Mouse (Mus musculus): ENCODE data around the gene Tmf1. TPM values are rescaled to one million over a fixed set of nuclear protein-coding genes. Genes with fewer than 3 reads are reported as not detected.

The Tmf1 gene
- total and polyA plus RNA-seq, 3 experiments = 12.7 to 26.4 (median 22.3) TPM

DNA sequence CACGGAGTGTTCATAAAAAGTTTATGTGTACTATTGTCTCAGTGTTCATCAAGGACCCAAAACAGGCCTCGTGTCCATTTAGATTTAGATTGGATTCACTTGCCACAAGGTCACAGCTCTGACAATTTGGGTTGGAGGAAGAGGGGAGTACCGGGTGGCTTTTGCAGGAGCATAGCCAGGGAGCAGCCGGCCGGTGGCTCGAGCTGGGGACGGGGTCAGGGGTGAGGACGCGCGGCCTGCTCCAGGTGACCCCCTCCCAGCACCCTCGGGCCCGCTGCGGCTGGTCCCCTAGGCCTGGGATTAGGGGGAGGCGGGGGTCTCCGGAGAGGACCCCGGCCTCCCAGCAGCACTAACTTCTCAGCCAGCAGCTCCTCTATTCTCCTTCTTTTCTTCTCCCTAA is 26.0 kb upstream of the Tmf1 start:
- DNase-seq (ENCODE audit: extremely low read depth) = no peak
- TF ChIP-seq USF1 (IDR thresholded peaks at IDR 0.05; ENCODE audit: low read depth, low read length) = no peak
- TF ChIP-seq MEF2A (IDR thresholded peaks at IDR 0.05; ENCODE audit: borderline replicate concordance, low read depth, low read length) = no peak
- TF ChIP-seq POLR2AphosphoS2 (IDR thresholded peaks at IDR 0.05; ENCODE audit: low read depth, low read length) = no peak
- TF ChIP-seq POLR2A (IDR thresholded peaks at IDR 0.05; ENCODE audit: low read depth, low read length) = no peak
- TF ChIP-seq ZMIZ1 (IDR thresholded peaks at IDR 0.05; ENCODE audit: low read depth, low read length) = no peak
- Histone ChIP-seq H3K27ac (ENCODE audit: insufficient read depth, low read depth) (peak overlapping the region; percentile 54), H3K79me2 (replicated peaks; ENCODE audit: control insufficient read depth, extremely low read depth, insufficient read depth, poor library complexity, severe bottlenecking) (peaks cover 40% of the 10 kb centered on the region), H3K27me3 (replicated peaks) (no peaks in the 10 kb centered on the region), H3K4me1 (ENCODE audit: control insufficient read depth in 1 of 2, insufficient read depth in 2 of 2) (peaks cover 4 to 69% of the 10 kb centered on the region in 2 experiments), H3K9me3 (replicated peaks; ENCODE audit: low read length) (no peaks in the 10 kb centered on the region), H3K4me3 (replicated peaks in 1 of 3; ENCODE audit: low read depth in 2 of 3, low read length in 2 of 3, poor library complexity in 1 of 3) (peak overlapping the region; percentile 72 to 84 (median 82)), H3K9ac (ENCODE audit: insufficient read depth, low read depth) (peak overlapping the region; percentile 100), H3K36me3 (replicated peaks in 1 of 2; ENCODE audit: control insufficient read depth in 1 of 2, insufficient read depth in 1 of 2, low read length in 1 of 2) (peaks cover 6 to 13% of the 10 kb centered on the region in 2 experiments), H3K4me2 (ENCODE audit: insufficient read depth, low read depth, poor library complexity, severe bottlenecking) (peak overlapping the region; percentile 2)
- in situ Hi-C loops (cut with MboI; ENCODE audit: low pct_ligation_motif_present, low pct_unique_long_range_greater_than_20kb, low sequenced_read_pairs) (loop anchor here (25.0 kb wide), 1 partner anchor 632 kb away; no protein-coding TSS in a partner anchor), dilution Hi-C loops (cut with MboI; ENCODE audit: extremely low pct_ligation_motif_present, extremely low pct_unique_long_range_greater_than_20kb, low sequenced_read_pairs) (no loop called here)

DNA sequence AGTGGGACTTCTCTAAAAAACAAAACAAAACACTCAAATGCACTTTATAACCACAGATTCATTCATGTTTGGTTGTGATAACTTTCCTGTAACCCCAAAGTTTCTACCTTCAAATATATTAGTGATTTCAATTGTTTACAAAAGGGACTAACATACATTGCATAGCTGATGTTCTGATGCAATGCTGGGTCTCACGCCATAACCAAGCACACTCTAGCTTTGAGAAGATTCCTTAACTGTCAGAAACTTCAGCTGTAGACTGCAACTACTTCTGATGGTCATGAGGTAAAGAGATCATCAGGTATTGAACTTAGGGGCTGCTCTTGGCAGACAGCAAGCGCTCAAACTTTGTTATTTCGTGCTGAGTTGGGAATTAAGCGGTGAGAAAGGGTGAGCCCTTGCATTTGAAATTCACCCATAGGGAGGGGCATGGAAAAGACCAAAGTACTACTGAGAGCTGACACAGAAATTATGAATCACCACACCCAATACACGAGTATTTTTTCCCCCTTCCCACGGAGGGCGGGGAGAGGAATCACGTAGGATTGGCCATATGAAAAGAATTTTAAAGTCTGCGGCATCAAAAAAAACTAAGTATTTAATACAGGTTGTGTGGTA is 25.4 kb upstream of the Tmf1 start:
- no peak for DNase-seq (ENCODE audit: extremely low read depth)
- Histone ChIP-seq H3K27me3 (replicated peaks) (no peaks in the 10 kb centered on the region), H3K36me3 (replicated peaks in 1 of 2; ENCODE audit: control insufficient read depth in 1 of 2, insufficient read depth in 1 of 2, low read length in 1 of 2) (peaks cover 6 to 17% of the 10 kb centered on the region in 2 experiments)
- TF ChIP-seq MYC (IDR thresholded peaks at IDR 0.05; ENCODE audit: low read depth, low read length) (0 out of 2 replicates have a peak, but pooled peaks have one; percentile 20), NRF1 (IDR thresholded peaks at IDR 0.05; ENCODE audit: low read depth, low read length) (no peak), POLR2AphosphoS2 (IDR thresholded peaks at IDR 0.05; ENCODE audit: low read depth, low read length) (no peak), PAX5 (IDR thresholded peaks at IDR 0.05; ENCODE audit: low read length) (no peak), RCOR1 (conservative IDR thresholded peaks at IDR 0.05; ENCODE audit: low read depth, low read length) (no peak), MAZ (IDR thresholded peaks at IDR 0.05; ENCODE audit: low read depth, low read length) (peak; percentile 35; the same call in 1 of the 2 replicates), CTCF (conservative IDR thresholded peaks at IDR 0.05 in 1 of 2, IDR thresholded peaks at IDR 0.05 in 1 of 2; ENCODE audit: low read depth in 2 of 2, low read length in 2 of 2) (no peak), E2F4 (IDR thresholded peaks at IDR 0.05; ENCODE audit: insufficient replicate concordance, low read depth, low read length) (no peak), BHLHE40 (IDR thresholded peaks at IDR 0.05; ENCODE audit: low read depth, low read length) (no peak), HCFC1 (IDR thresholded peaks at IDR 0.05; ENCODE audit: low read depth, low read length) (no peak), SMC3 (IDR thresholded peaks at IDR 0.05; ENCODE audit: low read depth, low read length) (no peak), NELFE (IDR thresholded peaks at IDR 0.05; ENCODE audit: low read depth, low read length) (peak; percentile 36; the same call in 1 of the 2 replicates), TBP (conservative IDR thresholded peaks at IDR 0.05; ENCODE audit: low read depth, low read length) (peak; percentile 53; the same call in 1 of the 2 replicates), IRF4 (IDR thresholded peaks at IDR 0.05; ENCODE audit: low read depth, low read length) (0 out of 2 replicates have a peak, but pooled peaks have one; percentile 28), UBTF (IDR thresholded peaks at IDR 0.05; ENCODE audit: low read depth, low read length) (no peak), ZMIZ1 (IDR thresholded peaks at IDR 0.05; ENCODE audit: low read depth, low read length) (no peak), MAFK (IDR thresholded peaks at IDR 0.05; ENCODE audit: insufficient replicate concordance, low read length) (0 out of 2 replicates have a peak, but pooled peaks have one; percentile 13), ETS1 (conservative IDR thresholded peaks at IDR 0.05; ENCODE audit: low read depth, low read length) (no peak; the same call in 1 of the 2 replicates), MXI1 (IDR thresholded peaks at IDR 0.05; ENCODE audit: low read depth, low read length) (0 out of 2 replicates have a peak, but pooled peaks have one; percentile 33), GABPA (IDR thresholded peaks at IDR 0.05; ENCODE audit: insufficient replicate concordance, low read depth, low read length) (no peak), CHD2 (IDR thresholded peaks at IDR 0.05; ENCODE audit: low read length) (no peak), SIN3A (IDR thresholded peaks at IDR 0.05; ENCODE audit: low read length) (peak; percentile 82), CHD1 (IDR thresholded peaks at IDR 0.05; ENCODE audit: low read depth, low read length) (no peak; the same call in 1 of the 2 replicates), KAT2A (IDR thresholded peaks at IDR 0.05; ENCODE audit: insufficient replicate concordance, low read length) (no peak), POLR2A (IDR thresholded peaks at IDR 0.05; ENCODE audit: low read depth, low read length) (no peak), ZNF384 (IDR thresholded peaks at IDR 0.05; ENCODE audit: low read depth, low read length) (no peak), MEF2A (IDR thresholded peaks at IDR 0.05; ENCODE audit: borderline replicate concordance, low read depth, low read length) (0 out of 2 replicates have a peak, but pooled peaks have one; percentile 15), RAD21 (IDR thresholded peaks at IDR 0.05; ENCODE audit: low read depth, low read length) (no peak), ELF1 (IDR thresholded peaks at IDR 0.05; ENCODE audit: low read depth, low read length) (no peak)

More for the DNA sequence above, 25.4 kb upstream of the Tmf1 start:
- Histone ChIP-seq H3K4me3 (replicated peaks in 1 of 3; ENCODE audit: low read depth in 2 of 3, low read length in 2 of 3, poor library complexity in 1 of 3) (peak overlapping the region; percentile 72 to 84 (median 82)), H3K4me2 (ENCODE audit: insufficient read depth, low read depth, poor library complexity, severe bottlenecking) (peak overlapping the region; percentile 2), H3K79me2 (replicated peaks; ENCODE audit: control insufficient read depth, extremely low read depth, insufficient read depth, poor library complexity, severe bottlenecking) (peaks cover 43% of the 10 kb centered on the region), H3K27ac (ENCODE audit: insufficient read depth, low read depth) (peak overlapping the region; percentile 54), H3K4me1 (ENCODE audit: control insufficient read depth in 1 of 2, insufficient read depth in 2 of 2) (peaks cover 4 to 67% of the 10 kb centered on the region in 2 experiments), H3K9me3 (replicated peaks; ENCODE audit: low read length) (no peaks in the 10 kb centered on the region), H3K9ac (ENCODE audit: insufficient read depth, low read depth) (peak overlapping the region; percentile 100)
- dilution Hi-C loops (cut with MboI; ENCODE audit: extremely low pct_ligation_motif_present, extremely low pct_unique_long_range_greater_than_20kb, low sequenced_read_pairs) = no loop called here
- in situ Hi-C loops (cut with MboI; ENCODE audit: low pct_ligation_motif_present, low pct_unique_long_range_greater_than_20kb, low sequenced_read_pairs) = loop anchor here (25.0 kb wide), 1 partner anchor 633 kb away; no protein-coding TSS in a partner anchor

Measured in CH12.LX (cell line).